Mouse (Mus musculus): ENCODE results near the gene Ttc30a1. TPM values are rescaled to one million over a fixed set of nuclear protein-coding genes. Genes with fewer than 3 reads are reported as not detected.

Gene Ttc30a1
- total RNA-seq, 2 experiments from 2014 or later, result 1.4 to 1.5 TPM

DNA sequence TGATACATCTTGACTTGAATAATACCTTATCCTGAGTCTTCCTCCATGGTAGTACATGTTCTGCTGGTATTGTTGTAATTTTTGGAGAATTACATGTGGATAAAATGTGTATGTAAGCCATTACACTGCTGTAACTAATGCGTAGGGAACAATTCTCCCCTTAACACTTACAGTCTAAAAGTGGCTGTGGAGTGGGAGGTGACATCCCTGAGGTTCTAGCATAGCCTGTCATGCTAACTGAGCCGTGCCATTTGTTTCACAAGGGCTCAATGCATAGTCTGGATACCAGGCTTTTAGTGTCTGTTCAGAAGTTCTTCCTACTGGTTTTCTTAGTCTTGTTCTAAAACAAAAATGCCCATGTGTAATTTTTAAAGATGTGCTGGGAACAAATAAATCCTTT is 50.8 kb downstream of the Ttc30a1 start:
- DNase-seq, result no peak

DNA sequence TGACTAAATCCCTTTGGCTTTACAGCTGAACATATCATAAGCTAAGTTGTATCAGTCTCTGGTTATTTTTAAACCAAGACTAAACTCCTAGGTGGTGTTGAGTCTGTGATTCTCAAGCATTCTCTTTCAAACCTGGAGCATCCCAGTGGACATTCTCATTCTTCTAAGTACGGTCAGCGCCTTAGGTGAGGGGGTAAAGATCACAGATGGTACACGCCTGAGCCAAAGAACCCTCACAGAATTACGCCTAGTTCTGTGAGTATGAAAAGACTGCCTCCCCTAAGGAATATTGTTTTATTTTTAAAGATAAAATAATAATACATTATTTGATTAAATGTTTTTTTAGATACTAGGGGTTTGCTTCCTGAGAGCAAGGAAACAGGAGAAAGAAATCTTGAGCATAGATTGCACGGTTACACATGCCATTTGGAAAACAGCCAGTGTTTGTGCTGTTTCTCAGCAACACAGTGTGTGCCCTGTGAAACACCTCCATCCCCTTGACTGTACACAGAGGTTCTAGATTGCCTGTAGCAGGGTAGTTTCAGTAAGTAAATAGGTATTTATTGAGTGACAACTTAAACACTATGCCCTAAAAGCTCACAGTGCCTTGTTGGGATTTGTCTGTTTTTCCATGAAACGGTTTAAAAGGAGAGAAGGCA is 51.9 kb downstream of the Ttc30a1 start:
- no peak for DNase-seq

DNA sequence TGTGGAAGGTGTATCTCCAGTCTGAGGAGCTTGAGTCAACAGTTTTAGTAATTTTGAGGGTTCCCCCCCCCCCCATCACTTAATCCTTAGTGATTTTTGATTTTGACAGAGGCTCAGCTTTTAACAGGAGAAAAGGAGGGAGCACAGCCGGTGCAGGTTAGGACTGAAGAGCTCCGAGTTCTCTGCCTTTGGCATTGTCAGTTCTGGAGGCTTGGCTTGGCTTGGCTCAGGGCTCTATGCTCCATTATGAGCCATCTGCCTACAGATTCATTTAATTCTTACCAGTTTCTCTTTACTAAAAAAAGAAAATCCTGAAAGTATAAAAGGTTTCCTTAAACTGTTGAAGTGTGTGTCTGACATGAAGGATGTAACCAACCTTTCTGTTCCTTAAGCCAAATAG is 52.6 kb downstream of the Ttc30a1 start:
- DNase-seq, result no peak

Other genes starting within 250 kb of the Ttc30a1 start
- 10 to 100 TPM; 27.5 to 30.3 TPM for gene Agps, start 149.8 kb downstream of the Ttc30a1 start, total RNA-seq (2021)
- gene Ttc30b, start 43.4 kb downstream of the Ttc30a1 start, total RNA-seq (2021), result 1 to 10 TPM; 5.0 TPM
- gene Ttc30a2, start 3.8 kb downstream of the Ttc30a1 start, total RNA-seq (2021), result under 1 TPM in 1 of 2 experiments, not detected in 1; 0.45 TPM

Data from gastrocnemius, postnatal 10 days (tissue).